Mouse (Mus musculus): ENCODE measurements around the gene Zfp966.
"Not testable (repeated sequence)": the region's sequence is repeated elsewhere in the genome, so short reads cannot be mapped to it uniquely, and the experiment has no call there.

The Zfp966 gene

DNA sequence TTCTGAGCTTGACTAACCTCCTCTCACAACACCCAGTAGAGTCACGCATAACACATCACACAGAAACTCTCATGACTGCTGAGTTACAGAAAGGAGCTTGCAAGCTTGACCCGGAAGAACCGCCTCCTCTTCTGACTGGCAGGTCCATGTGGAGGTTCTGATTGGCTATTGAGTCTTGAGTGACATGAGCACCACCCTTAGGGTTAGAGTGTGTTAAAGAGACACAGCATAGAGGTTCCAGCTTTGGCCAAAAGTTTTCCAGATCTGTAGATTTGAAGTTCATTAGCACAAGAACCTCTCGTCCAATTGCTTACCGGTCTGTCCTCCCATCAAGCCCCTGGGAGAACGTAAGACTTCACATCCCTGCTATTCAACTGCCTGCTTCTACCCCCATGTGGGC is at the start of gene Zfp966:
Gene Zfp966, minus strand, starts transcription at position 101 of the 400 bp plus-strand sequence.
- DNase-seq: not testable (repeated sequence)

DNA sequence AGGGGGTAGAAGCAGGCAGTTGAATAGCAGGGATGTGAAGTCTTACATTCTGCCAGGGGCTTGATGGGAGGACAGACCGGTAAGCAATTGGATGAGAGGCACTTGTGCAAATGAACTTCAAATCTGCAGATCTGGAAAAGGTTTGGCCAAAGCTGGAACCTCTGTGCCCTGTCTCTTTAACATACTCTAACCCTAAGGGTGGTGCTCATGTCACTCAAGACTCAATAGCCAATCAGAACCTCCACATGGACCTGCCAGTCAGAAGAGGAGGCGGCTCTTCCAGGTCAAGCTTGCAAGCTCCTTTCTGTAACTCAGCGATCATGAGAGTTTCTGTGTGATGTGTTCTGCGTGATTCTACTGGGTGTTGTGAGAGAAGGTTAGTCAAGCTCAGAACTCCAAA is 34.1 kb upstream of the Zfp966 start, which contains the start of gene Gm2026:
Gene Gm2026, plus strand, starts transcription at position 301 of the 400 bp plus-strand sequence.
- not testable (repeated sequence) for DNase-seq

DNA sequence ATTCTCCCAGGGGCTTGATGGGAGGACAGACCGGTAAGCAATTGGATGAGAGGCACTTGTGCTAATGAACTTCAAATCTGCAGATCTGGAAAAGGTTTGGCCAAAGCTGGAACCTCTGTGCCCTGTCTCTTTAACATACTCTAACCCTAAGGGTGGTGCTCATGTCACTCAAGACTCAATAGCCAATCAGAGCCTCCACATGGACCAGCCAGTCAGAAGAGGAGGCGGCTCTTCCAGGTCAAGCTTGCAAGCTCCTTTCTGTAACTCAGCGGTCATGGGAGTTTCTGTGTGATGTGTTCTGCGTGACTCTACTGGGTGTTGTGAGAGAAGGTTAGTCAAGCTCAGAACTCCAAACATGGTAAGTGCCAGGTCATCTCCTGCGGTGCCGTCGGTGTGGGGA is 61.9 kb downstream of the Zfp966 start, which contains the start of gene Gm6710:
Gene Gm6710, plus strand, starts transcription at position 196 of the 400 bp plus-strand sequence.
- DNase-seq: not testable (repeated sequence)

All from cerebellum, postnatal 36 days (tissue).